Mouse (Mus musculus): Measurements from ENCODE around the gene Bmp15. TPM values are rescaled to one million over a fixed set of nuclear protein-coding genes. Genes with fewer than 3 reads are reported as not detected.

Gene Bmp15
- polyA plus RNA-seq (2017; shearing (Covaris generic)), result not detected

DNA sequence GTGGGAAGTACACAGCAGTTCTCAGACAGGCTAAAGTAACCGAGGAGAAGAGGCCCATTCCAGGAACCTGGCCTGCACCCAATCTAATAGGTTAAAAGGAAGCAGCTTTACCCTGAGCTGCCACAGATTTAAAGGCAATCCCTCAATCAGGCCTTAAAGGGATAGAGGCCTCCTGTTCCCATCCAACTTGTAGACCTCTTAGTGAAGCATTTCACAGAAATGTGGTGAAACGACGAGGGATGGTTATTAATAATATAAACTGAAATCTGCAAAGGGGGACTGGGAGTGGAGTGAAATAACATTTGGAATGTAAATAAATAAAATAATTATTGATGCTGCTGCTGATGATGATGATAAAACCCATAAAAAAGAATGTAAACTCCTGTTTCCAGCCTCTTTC lies at the start of gene Bmp15:
Bmp15 (minus strand) TSS at position 101 of the 400 bp plus-strand sequence.

Other genes with a start within 250 kb of the Bmp15 start
- gene AU022751, start 237.3 kb downstream of the Bmp15 start, polyA plus RNA-seq (2017; shearing (Covaris generic)), result not detected
- gene Nudt10, start 147.7 kb downstream of the Bmp15 start, polyA plus RNA-seq (2017; shearing (Covaris generic)), result not detected
- not detected for gene Shroom4, start 79.1 kb upstream of the Bmp15 start, polyA plus RNA-seq (2017; shearing (Covaris generic))

Data from naive thymus-derived CD4-positive, alpha-beta T cell, adult 5 months (primary cell).